Mouse (Mus musculus) liver, adult 2 months (tissue): ENCODE measurements around the gene Cox19.

Source experiments
- CTCF ChIP-seq: fragments of 200-500 bp; IDR thresholded peaks from 2 replicates; pipeline ENCODE4 v1.5.1; 2011; ENCODE audit warnings: low read depth, low read length, control low read depth
- POLR2A ChIP-seq: fragments of 200-500 bp; IDR thresholded peaks from 2 replicates; pipeline ENCODE4 v1.6.1; 2011; ENCODE audit warnings: low read length, control low read depth; ENCODE audit not compliant: insufficient read depth; ENCODE audit errors: extremely low read depth

DNA sequence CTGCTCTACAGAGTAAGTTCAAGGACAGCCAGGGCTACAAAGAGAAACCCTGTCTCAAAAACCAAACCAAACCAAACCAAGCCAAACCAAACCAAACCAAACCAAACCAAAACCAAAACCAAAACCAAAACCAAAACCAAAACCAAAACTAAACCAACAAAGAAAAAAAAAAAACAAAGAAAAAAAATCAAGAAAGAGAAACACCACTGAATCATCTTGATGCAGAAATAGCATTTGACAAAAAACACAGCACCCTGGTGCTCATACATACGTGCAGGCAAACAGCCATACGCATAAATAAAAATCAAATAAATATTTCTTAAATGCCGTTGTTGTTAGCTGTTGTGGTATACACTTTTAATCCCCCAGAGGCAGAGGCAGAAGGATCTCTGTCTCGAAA lies 40.7 kb downstream of the Cox19 start:
- TF ChIP-seq POLR2A = no peak
- TF ChIP-seq CTCF = no peak
